In the genomic region with DNA sequence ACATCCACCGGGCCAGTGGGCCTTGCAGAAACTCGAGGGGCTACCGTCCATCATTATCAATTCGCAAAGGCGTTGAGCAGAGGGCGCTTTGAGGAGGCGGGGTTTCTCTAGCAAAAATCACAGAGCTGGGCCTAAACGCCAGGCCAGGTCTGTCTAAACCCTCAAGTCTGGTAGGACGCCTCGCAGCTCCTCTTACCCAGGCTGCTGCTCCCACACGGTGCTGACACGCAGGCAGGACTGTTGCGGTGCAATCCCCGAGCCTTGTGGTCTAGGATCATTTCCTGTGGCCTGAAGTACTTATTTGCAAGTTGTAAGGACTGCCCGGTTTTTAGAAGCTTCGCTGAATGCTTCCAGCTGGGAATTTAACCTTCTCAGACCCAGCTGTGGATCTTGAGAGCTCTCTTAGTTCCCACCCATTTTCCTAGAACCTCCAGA, we compare ENCODE assay signal across 14 mouse cellular contexts. TPM values are rescaled to one million over a fixed set of nuclear protein-coding genes. Genes with fewer than 3 reads are reported as not detected.
DNase-seq lines count a peak whose midpoint lies in the region; ATAC-seq and TF ChIP-seq lines count a peak whose summit lies in the region.
"Had no signal": no experiment of that assay in that cellular context is flagged by ENCODE, and none has a peak within 500 bp of the region (broad histone marks: within the 10 kb centered on the region; RNA-seq: fewer than 3 reads in every experiment).

No protein-coding gene starts in this region.

- ATAC-seq in intestine, embryonic 14.5 days (replicated peaks; ENCODE audit: low FRiP score, low TSS enrichment, low read depth), result no peak
- ATAC-seq in intestine, postnatal 0 days, result no peak
- no peak for ATAC-seq in activated CD4-positive, CD25-positive, alpha-beta regulatory T cell, adult 4 months

- DNase-seq in intestine, embryonic 14.5 days (ENCODE audit: low spot score), result no peak
- peak; percentile 32 for DNase-seq in embryo, embryonic 9.5 days (ENCODE audit: extremely low spot score)
- DNase-seq in kidney, postnatal 14 days, result peak; percentile 38
- DNase-seq in T-cell, adult 2 months (ENCODE audit: low spot score), result no peak
- DNase-seq in left cerebral cortex, adult 11 months (ENCODE audit: low spot score), result no peak
- DNase-seq: adrenal gland, adult 8-10 months; cerebellum, adult 2 months; heart, postnatal 14 days; right cerebral cortex, postnatal 14 days had no signal

- no peak overlapping the region for H3K9ac ChIP-seq in intestine, embryonic 14.5 days (ENCODE audit: low read length)
- no peak overlapping the region for H3K9ac ChIP-seq in intestine, postnatal 0 days (ENCODE audit: low read depth, low read length)
- H3K9ac ChIP-seq in ES-Bruce4 (ENCODE audit: low read depth, poor library complexity, severe bottlenecking), result peak overlapping the region; percentile 47; the same call in 1 of the 2 replicates
- H3K9ac ChIP-seq: liver, embryonic 15.5 days; neural tube, embryonic 12.5 days had no signal

- H3K27me3 ChIP-seq in intestine, embryonic 14.5 days (replicated peaks; ENCODE audit: control insufficient read depth, insufficient read depth, low read length), result 0 out of 2 replicates have a peak, but pooled peaks cover 7% of the 10 kb centered on the region
- H3K27me3 ChIP-seq in intestine, postnatal 0 days (replicated peaks; ENCODE audit: control insufficient read depth, insufficient read depth, low read length), result peaks cover 4% of the 10 kb centered on the region; the same call in 1 of the 2 replicates
- no peaks in the 10 kb centered on the region; the same call in 1 of the 2 replicates for H3K27me3 ChIP-seq in ES-Bruce4 (ENCODE audit: control insufficient read depth, insufficient read depth, low read length, poor library complexity, severe bottlenecking)

- no peaks in the 10 kb centered on the region for H3K36me3 ChIP-seq in intestine, embryonic 14.5 days (ENCODE audit: control insufficient read depth, insufficient read depth, low read length)
- H3K36me3 ChIP-seq in intestine, postnatal 0 days (ENCODE audit: control insufficient read depth, insufficient read depth), result no peaks in the 10 kb centered on the region
- no peaks in the 10 kb centered on the region for H3K36me3 ChIP-seq in ES-Bruce4 (ENCODE audit: control insufficient read depth, insufficient read depth, low read length, poor library complexity, severe bottlenecking)
- H3K36me3 ChIP-seq: liver, embryonic 15.5 days; neural tube, embryonic 12.5 days had no signal

- no peak overlapping the region for H3K4me3 ChIP-seq in intestine, embryonic 14.5 days (ENCODE audit: low read depth, low read length)
- H3K4me3 ChIP-seq in intestine, postnatal 0 days (ENCODE audit: low read depth, low read length), result no peak overlapping the region
- 0 out of 2 replicates have a peak overlapping the region, but pooled peaks have one; percentile 16 for H3K4me3 ChIP-seq in ES-Bruce4 (ENCODE audit: low read depth, low read length)
- H3K4me3 ChIP-seq: liver, embryonic 15.5 days; neural tube, embryonic 12.5 days had no signal

- H3K27ac ChIP-seq in intestine, embryonic 14.5 days (ENCODE audit: low read depth), result peak overlapping the region; percentile 74
- H3K27ac ChIP-seq in intestine, postnatal 0 days (ENCODE audit: low read depth, low read length), result no peak overlapping the region
- H3K27ac ChIP-seq in ES-Bruce4 (ENCODE audit: insufficient read depth, low read length), result no peak overlapping the region
- H3K27ac ChIP-seq: liver, embryonic 15.5 days; neural tube, embryonic 12.5 days had no signal

- H3K4me1 ChIP-seq in intestine, embryonic 14.5 days (replicated peaks; ENCODE audit: control insufficient read depth, insufficient read depth, low read length), result peaks cover under 1% of the 10 kb centered on the region; the same call in 1 of the 2 replicates
- no peaks in the 10 kb centered on the region for H3K4me1 ChIP-seq in intestine, postnatal 0 days (replicated peaks; ENCODE audit: control insufficient read depth, insufficient read depth, low read length)
- no peaks in the 10 kb centered on the region for H3K4me1 ChIP-seq in ES-Bruce4 (ENCODE audit: control insufficient read depth, insufficient read depth, low read length)
- H3K4me1 ChIP-seq: liver, embryonic 15.5 days had no signal

- no peak for TF ChIP-seq EP300 in ES-Bruce4 (IDR thresholded peaks at IDR 0.05; ENCODE audit: insufficient read depth, low read depth, low read length)

- H3K4me2 ChIP-seq in intestine, embryonic 14.5 days (ENCODE audit: low read length), result peak overlapping the region; percentile 23; the same call in 1 of the 2 replicates
- no peak overlapping the region for H3K4me2 ChIP-seq in intestine, postnatal 0 days (replicated peaks; ENCODE audit: low read depth)

- no peak for TF ChIP-seq POLR2A in ES-Bruce4 (IDR thresholded peaks at IDR 0.05; ENCODE audit: insufficient read depth, low read length)

- TF ChIP-seq CTCF in intestine, postnatal 0 days (IDR thresholded peaks at IDR 0.05; ENCODE audit: low read depth), result no peak
- no peak for TF ChIP-seq CTCF in ES-Bruce4 (IDR thresholded peaks at IDR 0.05; ENCODE audit: low read depth, low read length)

- no peaks in the 10 kb centered on the region for H3K9me3 ChIP-seq in intestine, embryonic 14.5 days (ENCODE audit: control insufficient read depth, low read length)
- no peaks in the 10 kb centered on the region for H3K9me3 ChIP-seq in intestine, postnatal 0 days (ENCODE audit: control insufficient read depth)
- no peaks in the 10 kb centered on the region for H3K9me3 ChIP-seq in ES-Bruce4 (replicated peaks; ENCODE audit: control insufficient read depth, insufficient read depth, low read length, poor library complexity, severe bottlenecking)
- H3K9me3 ChIP-seq: liver, embryonic 15.5 days; neural tube, embryonic 12.5 days had no signal

- WGBS in intestine, embryonic 14.5 days, result 34% methylated on average over 16 of the region's 16 CpGs
- 62% methylated on average over 16 of the region's 16 CpGs for WGBS in intestine, postnatal 0 days

RNA-seq across cellular contexts. Expression of a gene that starts 27.5 kb away (rescaled TPM):
- polyA plus RNA-seq in intestine, embryonic 14.5 days (2014; fragmentation: Nextera tagmentation; extraction: Ambion mirVana), result 143 and 161 TPM in 2 replicates
- 74.1 and 74.4 TPM in 2 replicates for polyA plus RNA-seq in intestine, postnatal 0 days (2015; fragmentation: Nextera tagmentation; extraction: Ambion mirVana)
- polyA plus RNA-seq in ES-Bruce4 (2011; ENCODE audit: insufficient read depth, insufficient read length, low read depth, missing spikeins), result 38.2 and 39.0 TPM in 2 replicates
- polyA plus RNA-seq in activated CD4-positive, CD25-positive, alpha-beta regulatory T cell, adult 4 months (2017; shearing (Covaris generic)), result 10 to 100 TPM; 44.0 to 44.2 TPM

Comparison
In these comparisons a context has a peak if more than half of its experiments do, and no peak if none do; other contexts are left out.
1. DNase-seq: peak in embryo, embryonic 9.5 days (single experiment) and kidney, postnatal 14 days (single experiment); none in intestine, embryonic 14.5 days (single experiment), T-cell, adult 2 months (single experiment) and left cerebral cortex, adult 11 months (single experiment).